Mouse (Mus musculus) Muller cell, postnatal 12 days (primary cell): ENCODE data around the gene Rbm3.
A peak's percentile ranks its signal among the peaks of the same experiment; 100 is the strongest.
"Not testable (repeated sequence)": the region's sequence is repeated elsewhere in the genome, so short reads cannot be mapped to it uniquely, and the experiment has no call there.

Experiments
- DNase-seq: peaks from one replicate; pipeline ENCODE4 v3.0.0-alpha.2; 2015; ENCODE audit errors: inconsistent ontology term

The Rbm3 gene

GRCm38 (mm10) chrX:8131393-8131792 lies 14.3 kb downstream of the Rbm3 start:
- no peak for DNase-seq

GRCm38 (mm10) chrX:8125235-8125634 lies 20.4 kb downstream of the Rbm3 start:
- DNase-seq: no peak

- no peak for DNase-seq
These were observed 21.7 kb downstream of the Rbm3 start for GRCm38 (mm10) chrX:8123821-8124470.

GRCm38 (mm10) chrX:8117264-8117663 lies 28.4 kb downstream of the Rbm3 start:
- DNase-seq: no peak

- DNase-seq: no peak
These were observed 30.4 kb downstream of the Rbm3 start for GRCm38 (mm10) chrX:8115275-8115674.

GRCm38 (mm10) chrX:8105019-8105418 lies 40.7 kb downstream of the Rbm3 start:
- DNase-seq: no peak

GRCm38 (mm10) chrX:8102213-8102668 lies 43.4 kb downstream of the Rbm3 start:
- DNase-seq: peak; percentile 43

GRCm38 (mm10) chrX:8101017-8101416 lies 44.7 kb downstream of the Rbm3 start:
- peak; percentile 63 for DNase-seq

GRCm38 (mm10) chrX:8099435-8099834 lies 46.2 kb downstream of the Rbm3 start:
- no peak for DNase-seq

GRCm38 (mm10) chrX:8096787-8097242 lies 48.9 kb downstream of the Rbm3 start:
- DNase-seq: peak; percentile 96

- not testable (repeated sequence) for DNase-seq
These were observed 49.5 kb downstream of the Rbm3 start for GRCm38 (mm10) chrX:8096068-8096786.

GRCm38 (mm10) chrX:8095546-8095945 lies 50.1 kb downstream of the Rbm3 start:
- DNase-seq: no peak

GRCm38 (mm10) chrX:8090954-8091347 lies 54.7 kb downstream of the Rbm3 start:
- not testable (repeated sequence) for DNase-seq

GRCm38 (mm10) chrX:8090346-8090953 lies 55.2 kb downstream of the Rbm3 start, which contains the start of gene Was:
Gene Was, minus strand, starts transcription at chrX:8090498.
- DNase-seq: no peak

- no peak for DNase-seq
These were observed 55.9 kb downstream of the Rbm3 start for GRCm38 (mm10) chrX:8089746-8090145.
